Mouse (Mus musculus) cerebellum, adult 11-12 months (tissue): ENCODE results near the gene Elk4.

Experiments used
- DNase-seq: peaks from one replicate; pipeline ENCODE4 v3.0.0; 2022

The Elk4 gene

GRCm38 (mm10) chr1:132007282-132007815, at the start of gene Elk4:
Gene Elk4 (plus strand): TSS chr1:132007607.
- peak; percentile 85 for DNase-seq

- DNase-seq = no peak
These were observed 46.4 kb upstream of the Elk4 start for GRCm38 (mm10) chr1:131961004-131961403.

GRCm38 (mm10) chr1:131962606-131963084, 44.8 kb upstream of the Elk4 start, which contains the start of gene Slc45a3:
Gene Slc45a3 (plus strand): TSS chr1:131962967.
- DNase-seq = no peak

GRCm38 (mm10) chr1:131963085-131963951, 44.1 kb upstream of the Elk4 start:
- DNase-seq = no peak

GRCm38 (mm10) chr1:131964100-131964499, 43.3 kb upstream of the Elk4 start:
- no peak for DNase-seq

GRCm38 (mm10) chr1:131964580-131964979, 42.8 kb upstream of the Elk4 start:
- DNase-seq = no peak

- no peak for DNase-seq
These were observed 41.6 kb upstream of the Elk4 start for GRCm38 (mm10) chr1:131965818-131966217.

GRCm38 (mm10) chr1:131967336-131967735, 40.1 kb upstream of the Elk4 start:
- DNase-seq = no peak

GRCm38 (mm10) chr1:131968556-131968955, 38.9 kb upstream of the Elk4 start:
- DNase-seq = no peak

GRCm38 (mm10) chr1:131968983-131969382, 38.4 kb upstream of the Elk4 start:
- DNase-seq = no peak

GRCm38 (mm10) chr1:131969825-131970224, 37.6 kb upstream of the Elk4 start:
- DNase-seq = no peak

- DNase-seq = no peak
These were observed 37.1 kb upstream of the Elk4 start for GRCm38 (mm10) chr1:131970322-131970660.

- DNase-seq = no peak
These were observed 36.5 kb upstream of the Elk4 start for GRCm38 (mm10) chr1:131970661-131971520.

GRCm38 (mm10) chr1:131971771-131972497, 35.5 kb upstream of the Elk4 start:
- DNase-seq = no peak

- no peak for DNase-seq
These were observed 34.7 kb upstream of the Elk4 start for GRCm38 (mm10) chr1:131972498-131973334.

- no peak for DNase-seq
These were observed 33.4 kb upstream of the Elk4 start for GRCm38 (mm10) chr1:131973991-131974390.

- DNase-seq = no peak
These were observed 30.5 kb upstream of the Elk4 start for GRCm38 (mm10) chr1:131976886-131977285.

- DNase-seq = no peak
These were observed 26.9 kb upstream of the Elk4 start for GRCm38 (mm10) chr1:131980471-131980870.

- DNase-seq = peak; percentile 48
These were observed 25.9 kb upstream of the Elk4 start for GRCm38 (mm10) chr1:131981378-131982013.

GRCm38 (mm10) chr1:131982907-131983306, 24.5 kb upstream of the Elk4 start:
- peak; percentile 66 for DNase-seq

GRCm38 (mm10) chr1:131983806-131984205, 23.6 kb upstream of the Elk4 start:
- DNase-seq = no peak
